Mouse (Mus musculus): Measurements from ENCODE around the gene Slc9a9. TPM values are rescaled to one million over a fixed set of nuclear protein-coding genes. Genes with fewer than 3 reads are reported as not detected.

The Slc9a9 gene
- polyA plus RNA-seq, 1 experiment from 2014 or later: 4.9 TPM

- 53% methylated on average over 3 of the region's 3 CpGs for WGBS
These were observed 186.4 kb downstream of the Slc9a9 start for GRCm38 (mm10) chr9:94856093-94856492.

GRCm38 (mm10) chr9:94868557-94868956, 198.8 kb downstream of the Slc9a9 start:
- Histone ChIP-seq H3K4me2 (replicated peaks) (no peak overlapping the region), H3K36me3 (no peaks in the 10 kb centered on the region), H3K27ac (no peak overlapping the region), H3K4me1 (no peaks in the 10 kb centered on the region), H3K4me3 (no peak overlapping the region), H3K27me3 (no peaks in the 10 kb centered on the region), H3K9me3 (replicated peaks) (no peaks in the 10 kb centered on the region), H3K9ac (no peak overlapping the region)
- 88% methylated on average over 1 of the region's 1 CpGs for WGBS
- no peak for ATAC-seq (ENCODE audit: low FRiP score)

More at GRCm38 (mm10) chr9:94856093-94856492, 186.4 kb downstream of the Slc9a9 start:
- Histone ChIP-seq H3K36me3 (no peaks in the 10 kb centered on the region), H3K9ac (no peak overlapping the region), H3K4me3 (no peak overlapping the region), H3K27me3 (no peaks in the 10 kb centered on the region), H3K9me3 (replicated peaks) (no peaks in the 10 kb centered on the region), H3K4me2 (replicated peaks) (no peak overlapping the region), H3K4me1 (no peaks in the 10 kb centered on the region), H3K27ac (no peak overlapping the region)
- ATAC-seq (ENCODE audit: low FRiP score): no peak

GRCm38 (mm10) chr9:94869023-94869799, 199.5 kb downstream of the Slc9a9 start:
- H3K27ac ChIP-seq: no peak overlapping the region
- 78% methylated on average over 4 of the region's 4 CpGs for WGBS
- H3K4me1 ChIP-seq: no peaks in the 10 kb centered on the region
- no peaks in the 10 kb centered on the region for H3K9me3 ChIP-seq (replicated peaks)
- no peak overlapping the region for H3K4me3 ChIP-seq
- no peak for ATAC-seq (ENCODE audit: low FRiP score)
- no peak overlapping the region for H3K4me2 ChIP-seq (replicated peaks)
- no peaks in the 10 kb centered on the region for H3K27me3 ChIP-seq
- H3K36me3 ChIP-seq: no peaks in the 10 kb centered on the region
- H3K9ac ChIP-seq: no peak overlapping the region

GRCm38 (mm10) chr9:94882517-94882916, 212.8 kb downstream of the Slc9a9 start:
- no peaks in the 10 kb centered on the region for H3K9me3 ChIP-seq (replicated peaks)
- H3K4me1 ChIP-seq: no peaks in the 10 kb centered on the region
- no peaks in the 10 kb centered on the region for H3K36me3 ChIP-seq
- no peak overlapping the region for H3K4me2 ChIP-seq (replicated peaks)
- no peak overlapping the region for H3K9ac ChIP-seq
- H3K27ac ChIP-seq: no peak overlapping the region
- 90% methylated on average over 3 of the region's 3 CpGs for WGBS
- no peaks in the 10 kb centered on the region for H3K27me3 ChIP-seq
- H3K4me3 ChIP-seq: no peak overlapping the region
- ATAC-seq (ENCODE audit: low FRiP score): no peak

- Histone ChIP-seq H3K4me3 (no peak overlapping the region), H3K27ac (no peak overlapping the region), H3K36me3 (no peaks in the 10 kb centered on the region), H3K9me3 (replicated peaks) (no peaks in the 10 kb centered on the region), H3K4me1 (no peaks in the 10 kb centered on the region), H3K9ac (no peak overlapping the region), H3K4me2 (replicated peaks) (no peak overlapping the region), H3K27me3 (no peaks in the 10 kb centered on the region)
- WGBS: 93% methylated on average over 5 of the region's 5 CpGs
- ATAC-seq (ENCODE audit: low FRiP score): no peak
These were observed 213.7 kb downstream of the Slc9a9 start for GRCm38 (mm10) chr9:94883435-94883834.

- Histone ChIP-seq H3K9me3 (replicated peaks) (no peaks in the 10 kb centered on the region), H3K27ac (no peak overlapping the region), H3K4me1 (no peaks in the 10 kb centered on the region), H3K4me3 (no peak overlapping the region), H3K9ac (no peak overlapping the region), H3K27me3 (no peaks in the 10 kb centered on the region), H3K36me3 (no peaks in the 10 kb centered on the region), H3K4me2 (replicated peaks) (no peak overlapping the region)
- no peak for ATAC-seq (ENCODE audit: low FRiP score)
- 86% methylated on average over 1 of the region's 1 CpGs for WGBS
These were observed 215.4 kb downstream of the Slc9a9 start for GRCm38 (mm10) chr9:94885151-94885550.

GRCm38 (mm10) chr9:94889647-94890046, 219.9 kb downstream of the Slc9a9 start:
- Histone ChIP-seq H3K4me2 (replicated peaks) (no peak overlapping the region), H3K4me1 (no peaks in the 10 kb centered on the region), H3K9ac (no peak overlapping the region), H3K27me3 (no peaks in the 10 kb centered on the region), H3K9me3 (replicated peaks) (no peaks in the 10 kb centered on the region), H3K27ac (no peak overlapping the region), H3K36me3 (no peaks in the 10 kb centered on the region), H3K4me3 (no peak overlapping the region)
- ATAC-seq (ENCODE audit: low FRiP score): no peak

- H3K36me3 ChIP-seq: no peaks in the 10 kb centered on the region
- H3K9ac ChIP-seq: no peak overlapping the region
- 0 out of 2 replicates have a peak, but pooled peaks cover 4% of the 10 kb centered on the region for H3K9me3 ChIP-seq (replicated peaks)
- no peaks in the 10 kb centered on the region for H3K4me1 ChIP-seq
- WGBS: 72% methylated on average over 5 of the region's 5 CpGs
- no peak overlapping the region for H3K4me3 ChIP-seq
- no peak overlapping the region for H3K27ac ChIP-seq
- no peak for ATAC-seq (ENCODE audit: low FRiP score)
- no peak overlapping the region for H3K4me2 ChIP-seq (replicated peaks)
- no peaks in the 10 kb centered on the region for H3K27me3 ChIP-seq
These were observed 226.2 kb downstream of the Slc9a9 start for GRCm38 (mm10) chr9:94895882-94896281.

- Histone ChIP-seq H3K36me3 (no peaks in the 10 kb centered on the region), H3K4me3 (no peak overlapping the region), H3K4me2 (replicated peaks) (no peak overlapping the region), H3K4me1 (no peaks in the 10 kb centered on the region), H3K27ac (no peak overlapping the region), H3K9ac (no peak overlapping the region), H3K9me3 (replicated peaks) (no peaks in the 10 kb centered on the region), H3K27me3 (no peaks in the 10 kb centered on the region)
- ATAC-seq (ENCODE audit: low FRiP score): no peak
These were observed 234.5 kb downstream of the Slc9a9 start for GRCm38 (mm10) chr9:94904180-94904579.

- no peaks in the 10 kb centered on the region for H3K9me3 ChIP-seq (replicated peaks)
- ATAC-seq (ENCODE audit: low FRiP score): no peak
- no peak overlapping the region for H3K4me3 ChIP-seq
- H3K4me1 ChIP-seq: no peaks in the 10 kb centered on the region
- no peaks in the 10 kb centered on the region for H3K36me3 ChIP-seq
- no peaks in the 10 kb centered on the region for H3K27me3 ChIP-seq
- no peak overlapping the region for H3K4me2 ChIP-seq (replicated peaks)
- H3K9ac ChIP-seq: no peak overlapping the region
- no peak overlapping the region for H3K27ac ChIP-seq
- 82% methylated on average over 4 of the region's 4 CpGs for WGBS
These were observed 237.4 kb downstream of the Slc9a9 start for GRCm38 (mm10) chr9:94907020-94907610.

- Histone ChIP-seq H3K4me2 (replicated peaks) (no peak overlapping the region), H3K27ac (no peak overlapping the region), H3K9me3 (replicated peaks) (no peaks in the 10 kb centered on the region), H3K4me1 (no peaks in the 10 kb centered on the region), H3K4me3 (no peak overlapping the region), H3K9ac (no peak overlapping the region), H3K36me3 (no peaks in the 10 kb centered on the region), H3K27me3 (no peaks in the 10 kb centered on the region)
- ATAC-seq (ENCODE audit: low FRiP score): no peak
- WGBS: 89% methylated on average over 9 of the region's 9 CpGs
These were observed 242.4 kb downstream of the Slc9a9 start for GRCm38 (mm10) chr9:94912071-94912470.

GRCm38 (mm10) chr9:94922062-94922461, 252.4 kb downstream of the Slc9a9 start:
- H3K4me2 ChIP-seq (replicated peaks): no peak overlapping the region
- H3K9me3 ChIP-seq (replicated peaks): no peaks in the 10 kb centered on the region
- ATAC-seq (ENCODE audit: low FRiP score): no peak
- H3K9ac ChIP-seq: no peak overlapping the region
- no peaks in the 10 kb centered on the region for H3K4me1 ChIP-seq
- H3K36me3 ChIP-seq: no peaks in the 10 kb centered on the region
- H3K4me3 ChIP-seq: no peak overlapping the region
- H3K27me3 ChIP-seq: no peaks in the 10 kb centered on the region
- WGBS: 57% methylated on average over 5 of the region's 5 CpGs
- no peak overlapping the region for H3K27ac ChIP-seq

- Histone ChIP-seq H3K36me3 (no peaks in the 10 kb centered on the region), H3K4me2 (replicated peaks) (no peak overlapping the region), H3K27ac (no peak overlapping the region), H3K27me3 (no peaks in the 10 kb centered on the region), H3K9ac (no peak overlapping the region), H3K4me3 (no peak overlapping the region), H3K4me1 (no peaks in the 10 kb centered on the region), H3K9me3 (replicated peaks) (0 out of 2 replicates have a peak, but pooled peaks cover 3% of the 10 kb centered on the region)
- no peak for ATAC-seq (ENCODE audit: low FRiP score)
- WGBS: 64% methylated on average over 3 of the region's 3 CpGs
These were observed 256.1 kb downstream of the Slc9a9 start for GRCm38 (mm10) chr9:94925845-94926244.
